Mouse (Mus musculus) brown adipose tissue, adult 24 weeks (tissue): ENCODE data around the gene Ms4a6b. TPM values are rescaled to one million over a fixed set of nuclear protein-coding genes. Genes with fewer than 3 reads are reported as not detected.
"Not testable (repeated sequence)": the region's sequence is repeated elsewhere in the genome, so short reads cannot be mapped to it uniquely, and the experiment has no call there.

Experiments used
- H3K27ac ChIP-seq: fragments of 200-500 bp; replicated peaks from 2 replicates; pipeline ENCODE4 v1.5.1; 2012; ENCODE audit warnings: low read depth, mild to moderate bottlenecking, low read length
- H3K4me1 ChIP-seq: fragments of 200-500 bp; 2 replicates; pipeline ENCODE4 v1.6.1; 2012; ENCODE audit warnings: low read length, mixed read lengths; ENCODE audit not compliant: control insufficient read depth, insufficient read depth, insufficient read length
- H3K4me3 ChIP-seq: fragments of 200-500 bp; 2 replicates; pipeline ENCODE4 v1.5.1; 2012; ENCODE audit warnings: low read depth, mild to moderate bottlenecking, low read length, moderate library complexity; ENCODE audit not compliant: insufficient read depth
- polyA plus RNA-seq: library from polyadenylated mRNA; stranded (reverse); fragments of >200 nt; gene quantifications from 2 replicates; pipeline ENCODE4 v1.2.4, GENCODE M21; 2012; ENCODE audit not compliant: missing spikeins, insufficient read depth, insufficient read length

The Ms4a6b gene
- polyA plus RNA-seq, 1 experiment: 4.5 TPM

GRCm38 (mm10) chr19:11501326-11501725, 15.0 kb upstream of the Ms4a6b start:
- no peak overlapping the region for H3K27ac ChIP-seq
- no peak overlapping the region for H3K4me3 ChIP-seq
- H3K4me1 ChIP-seq: no peaks in the 10 kb centered on the region

- no peak overlapping the region for H3K4me3 ChIP-seq
- H3K4me1 ChIP-seq: no peaks in the 10 kb centered on the region
- H3K27ac ChIP-seq: no peak overlapping the region
Measured at GRCm38 (mm10) chr19:11504857-11505256, 11.5 kb upstream of the Ms4a6b start.

GRCm38 (mm10) chr19:11513458-11513857, 2.9 kb upstream of the Ms4a6b start:
- no peak overlapping the region for H3K4me3 ChIP-seq

GRCm38 (mm10) chr19:11516845-11517244, 533 bp downstream of the Ms4a6b start:
- peak overlapping the region; percentile 47 for H3K27ac ChIP-seq
- H3K4me3 ChIP-seq: no peak overlapping the region
- no peaks in the 10 kb centered on the region for H3K4me1 ChIP-seq

More at GRCm38 (mm10) chr19:11513458-11513857, 2.9 kb upstream of the Ms4a6b start:
- Histone ChIP-seq H3K27ac (no peak overlapping the region), H3K4me1 (no peaks in the 10 kb centered on the region)

GRCm38 (mm10) chr19:11517373-11517772, 1.1 kb downstream of the Ms4a6b start:
- H3K4me3 ChIP-seq, H3K4me1 ChIP-seq: not testable (repeated sequence)
- peak overlapping the region; percentile 48 for H3K27ac ChIP-seq

- H3K27ac ChIP-seq: peak overlapping the region; percentile 60; the same call in 1 of the 2 replicates
- not testable (repeated sequence) for H3K4me1 ChIP-seq
- H3K4me3 ChIP-seq: peak overlapping the region; percentile 40
Measured at GRCm38 (mm10) chr19:11518356-11518755, 2.0 kb downstream of the Ms4a6b start.

GRCm38 (mm10) chr19:11520146-11520545, 3.8 kb downstream of the Ms4a6b start:
- no peaks in the 10 kb centered on the region for H3K4me1 ChIP-seq
- no peak overlapping the region; the same call in 1 of the 2 replicates for H3K4me3 ChIP-seq
- H3K27ac ChIP-seq: no peak overlapping the region

- Histone ChIP-seq H3K4me1 (no peaks in the 10 kb centered on the region), H3K27ac (no peak overlapping the region), H3K4me3 (no peak overlapping the region)
Measured at GRCm38 (mm10) chr19:11533421-11533820, 17.1 kb downstream of the Ms4a6b start.

GRCm38 (mm10) chr19:11533888-11534445, 17.7 kb downstream of the Ms4a6b start:
- H3K27ac ChIP-seq: no peak overlapping the region
- H3K4me1 ChIP-seq: no peaks in the 10 kb centered on the region
- no peak overlapping the region for H3K4me3 ChIP-seq

GRCm38 (mm10) chr19:11536593-11536992, 20.3 kb downstream of the Ms4a6b start, which contains the start of gene Ms4a4d:
Ms4a4d (plus strand) TSS chr19:11536801.
- H3K4me1 ChIP-seq: no peaks in the 10 kb centered on the region
- H3K27ac ChIP-seq: peak within 1 kb of the TSS; percentile 82
- H3K4me3 ChIP-seq: peak within 1 kb of the TSS; percentile 50

- H3K4me3 ChIP-seq: no peak overlapping the region
- no peak overlapping the region for H3K27ac ChIP-seq
Measured at GRCm38 (mm10) chr19:11537336-11537735, 21.0 kb downstream of the Ms4a6b start.

GRCm38 (mm10) chr19:11540166-11540821, 24.0 kb downstream of the Ms4a6b start:
- not testable (repeated sequence) for H3K4me3 ChIP-seq, H3K4me1 ChIP-seq

More at GRCm38 (mm10) chr19:11537336-11537735, 21.0 kb downstream of the Ms4a6b start:
- no peaks in the 10 kb centered on the region for H3K4me1 ChIP-seq

GRCm38 (mm10) chr19:11544383-11544782, 28.1 kb downstream of the Ms4a6b start:
- not testable (repeated sequence) for H3K27ac ChIP-seq, H3K4me3 ChIP-seq, H3K4me1 ChIP-seq

More at GRCm38 (mm10) chr19:11540166-11540821, 24.0 kb downstream of the Ms4a6b start:
- not testable (repeated sequence) for H3K27ac ChIP-seq

GRCm38 (mm10) chr19:11547911-11548310, 31.6 kb downstream of the Ms4a6b start:
- Histone ChIP-seq H3K4me1 (no peaks in the 10 kb centered on the region), H3K4me3 (no peak overlapping the region), H3K27ac (no peak overlapping the region)

- Histone ChIP-seq H3K27ac (no peak overlapping the region), H3K4me1 (no peaks in the 10 kb centered on the region), H3K4me3 (no peak overlapping the region)
Measured at GRCm38 (mm10) chr19:11554726-11555125, 38.4 kb downstream of the Ms4a6b start.

GRCm38 (mm10) chr19:11559560-11559959, 43.2 kb downstream of the Ms4a6b start:
- H3K4me1 ChIP-seq, H3K27ac ChIP-seq, H3K4me3 ChIP-seq: not testable (repeated sequence)
